Mouse (Mus musculus) lung, postnatal 4 days (tissue): ENCODE measurements around the gene Chd4.

Experiments
- DNase-seq, 2 experiments: peaks; one replicate each; pipeline ENCODE4 v3.0.0; 2021

Gene Chd4

DNA sequence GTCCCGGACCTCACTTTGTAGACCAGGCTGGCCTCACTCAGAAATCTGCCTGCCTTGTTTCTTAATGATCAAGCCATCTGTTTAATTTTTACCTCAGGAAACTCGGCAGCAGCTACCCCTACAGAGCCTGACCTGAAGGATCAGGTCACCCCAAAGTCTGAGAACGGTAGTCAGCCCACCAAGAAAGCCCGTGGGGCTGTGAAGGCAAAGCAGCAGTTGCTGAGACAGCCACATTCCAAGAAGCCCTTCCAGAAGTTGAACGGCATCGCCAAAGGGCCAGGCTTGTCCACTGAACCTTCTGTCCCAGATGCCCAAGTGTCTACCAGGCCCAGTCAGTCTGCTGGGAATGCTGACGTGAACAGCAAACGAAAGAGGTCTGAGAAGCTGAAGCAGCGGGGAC, 48.1 kb downstream of the Chd4 start:
- no peak for DNase-seq

- DNase-seq, result peak; percentile 91 to 93
Observed at GRCm38 (mm10) chr6:125145001-125145400, 49.2 kb downstream of the Chd4 start, which contains the start of gene Iffo1. Gene Iffo1, plus strand, starts transcription at chr6:125145241.

DNA sequence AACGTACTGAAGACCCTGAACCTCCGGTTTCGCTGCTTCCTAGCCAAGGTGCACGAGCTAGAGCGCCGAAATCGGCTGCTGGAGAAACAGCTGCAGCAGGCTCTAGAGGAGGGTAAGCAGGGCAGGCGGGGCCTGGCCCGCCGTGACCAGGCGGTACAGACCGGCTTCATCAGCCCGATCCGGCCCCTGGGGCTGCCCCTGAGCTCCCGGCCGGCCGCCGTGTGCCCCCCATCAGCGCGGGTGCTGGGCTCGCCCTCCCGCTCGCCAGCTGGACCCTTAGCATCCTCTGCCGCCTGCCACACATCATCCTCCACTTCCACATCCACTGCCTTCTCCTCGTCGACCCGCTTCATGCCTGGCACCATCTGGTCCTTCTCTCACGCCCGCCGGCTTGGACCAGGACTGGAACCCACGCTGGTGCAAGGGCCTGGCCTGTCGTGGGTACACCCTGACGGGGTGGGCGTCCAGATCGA, 49.7 kb downstream of the Chd4 start:
- DNase-seq, result peak; percentile 38 to 59

GRCm38 (mm10) chr6:125146148-125146547, 50.4 kb downstream of the Chd4 start:
- DNase-seq, result no peak

- peak; percentile 27 to 49 for DNase-seq
Observed at GRCm38 (mm10) chr6:125146797-125147196, 51.0 kb downstream of the Chd4 start.

GRCm38 (mm10) chr6:125147329-125147728, 51.5 kb downstream of the Chd4 start:
- no peak for DNase-seq

- DNase-seq, result peak; percentile 42 to 58
Observed at GRCm38 (mm10) chr6:125148251-125148925, 52.6 kb downstream of the Chd4 start.

GRCm38 (mm10) chr6:125148926-125149568, 53.3 kb downstream of the Chd4 start:
- peak; percentile 34 to 71 for DNase-seq

DNA sequence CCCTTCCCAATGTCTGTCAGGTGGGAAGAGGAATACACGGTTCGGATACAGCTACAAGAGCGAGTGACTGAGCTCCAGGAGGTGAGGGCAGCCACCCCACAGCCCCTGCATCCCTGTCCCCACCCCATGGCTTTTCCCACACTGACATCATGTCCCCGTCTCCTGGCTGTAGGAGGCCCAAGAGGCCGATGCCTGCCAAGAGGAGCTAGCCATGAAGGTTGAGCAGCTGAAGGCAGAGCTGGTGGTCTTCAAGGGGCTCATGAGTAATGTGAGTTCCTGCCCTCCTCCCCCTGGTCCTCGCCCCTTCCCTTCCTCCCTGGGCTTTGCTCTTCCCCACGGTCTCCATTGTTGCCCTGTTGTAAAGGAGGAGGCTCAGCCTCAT, 53.8 kb downstream of the Chd4 start:
- no peak for DNase-seq

DNA sequence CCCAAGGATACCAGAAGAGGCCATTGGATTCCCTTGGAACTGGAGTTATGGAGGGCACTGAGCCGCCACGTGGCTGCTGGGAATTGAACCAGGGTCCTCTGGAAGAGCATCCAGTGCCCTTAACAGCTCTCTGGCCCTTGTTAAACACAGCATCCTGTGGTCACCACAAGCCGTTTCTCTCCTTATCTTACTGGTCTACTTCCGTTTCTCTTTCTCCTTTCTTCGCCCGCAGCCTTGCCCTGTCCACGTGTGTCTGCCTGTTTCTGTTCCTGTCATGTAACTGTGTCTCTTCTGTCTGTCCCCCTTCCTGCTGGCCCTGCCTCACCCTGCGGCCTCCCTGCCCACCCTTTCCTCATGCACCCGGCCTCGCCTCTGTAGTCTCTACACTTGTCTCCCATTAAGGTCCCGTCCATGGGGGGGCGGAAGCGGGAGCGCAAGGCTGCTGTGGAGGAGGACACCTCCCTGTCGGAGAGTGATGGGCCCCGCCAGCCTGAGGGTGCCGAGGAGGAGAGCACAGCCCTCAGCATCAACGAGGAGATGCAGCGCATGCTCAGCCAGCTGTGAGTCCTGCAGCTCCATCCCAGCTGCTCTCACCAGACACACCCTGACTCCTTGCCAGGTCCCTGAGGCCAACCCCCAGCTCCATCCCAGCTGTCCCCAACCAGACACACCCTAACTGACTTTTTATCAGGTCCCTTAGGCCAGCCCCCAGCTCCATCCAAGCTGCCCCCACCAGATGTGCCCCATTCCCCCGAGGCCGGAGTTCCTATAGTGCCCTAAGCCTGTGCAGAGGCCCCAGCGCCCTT, 56.6 kb downstream of the Chd4 start:
- peak; percentile 29 to 56 for DNase-seq

GRCm38 (mm10) chr6:125153018-125153389, 57.2 kb downstream of the Chd4 start:
- no peak for DNase-seq

DNA sequence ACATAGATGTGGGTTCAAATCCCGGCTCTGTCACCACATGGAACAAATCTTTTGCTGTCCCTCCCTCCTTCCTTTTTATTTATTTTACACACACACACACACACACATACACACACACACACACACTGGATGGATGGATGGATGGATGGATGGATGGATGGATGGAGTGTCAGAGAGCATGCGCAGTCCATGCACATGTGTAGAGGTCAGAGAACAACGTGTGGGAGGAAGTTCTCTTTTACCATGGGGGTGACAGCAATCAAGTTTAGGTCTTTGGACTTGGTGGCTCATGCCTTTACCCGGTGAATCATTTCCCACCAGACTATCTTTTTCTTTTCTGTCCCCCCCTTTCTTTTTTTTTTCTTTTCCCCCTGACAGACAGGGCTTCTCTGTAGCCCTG, 57.9 kb downstream of the Chd4 start:
- no peak for DNase-seq

DNA sequence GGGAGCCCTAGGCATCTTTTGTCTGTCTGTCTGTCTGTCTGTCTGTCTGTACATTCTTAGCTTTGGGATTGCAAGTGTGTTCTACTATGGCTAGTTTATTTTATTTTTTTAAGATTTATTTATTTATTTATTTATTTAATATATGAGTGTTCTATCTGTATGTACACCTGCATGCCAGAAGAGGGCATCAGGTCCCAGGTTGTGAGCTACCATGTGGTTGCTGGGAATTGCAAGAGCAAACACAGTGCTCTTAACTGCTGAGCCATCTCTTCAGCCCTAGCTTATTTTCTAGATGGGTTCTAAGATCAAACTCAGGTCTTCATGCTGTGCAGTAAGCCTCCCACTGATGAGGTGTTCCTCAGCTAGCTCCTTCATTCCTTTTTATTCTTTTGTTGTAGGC, 58.8 kb downstream of the Chd4 start:
- no peak for DNase-seq

DNA sequence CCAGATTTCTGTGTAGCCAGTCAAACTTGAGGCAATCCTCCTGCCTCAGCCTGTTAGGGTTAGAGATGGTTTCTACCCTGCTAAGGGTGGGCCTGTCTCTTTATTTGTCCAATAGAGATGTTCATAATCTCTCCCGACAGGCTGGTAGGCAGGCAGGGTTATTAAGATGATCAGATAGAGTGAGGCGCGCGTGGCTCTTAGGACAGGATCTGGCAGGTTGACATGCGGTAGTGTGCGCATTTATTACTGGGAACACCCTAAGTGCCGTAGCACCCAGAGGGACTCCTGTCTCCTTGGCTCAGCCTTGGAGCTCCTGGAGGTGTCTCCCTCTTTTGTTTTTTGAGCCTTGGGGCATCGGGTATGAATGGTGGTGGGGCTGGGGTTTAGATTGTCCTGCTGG, 59.5 kb downstream of the Chd4 start:
- no peak for DNase-seq

GRCm38 (mm10) chr6:125156491-125156890, 60.7 kb downstream of the Chd4 start:
- no peak for DNase-seq

GRCm38 (mm10) chr6:125156903-125157614, 61.3 kb downstream of the Chd4 start:
- peak in 1 of 2 experiments; percentile 40 for DNase-seq

GRCm38 (mm10) chr6:125158944-125159492, 63.2 kb downstream of the Chd4 start:
- no peak for DNase-seq

DNA sequence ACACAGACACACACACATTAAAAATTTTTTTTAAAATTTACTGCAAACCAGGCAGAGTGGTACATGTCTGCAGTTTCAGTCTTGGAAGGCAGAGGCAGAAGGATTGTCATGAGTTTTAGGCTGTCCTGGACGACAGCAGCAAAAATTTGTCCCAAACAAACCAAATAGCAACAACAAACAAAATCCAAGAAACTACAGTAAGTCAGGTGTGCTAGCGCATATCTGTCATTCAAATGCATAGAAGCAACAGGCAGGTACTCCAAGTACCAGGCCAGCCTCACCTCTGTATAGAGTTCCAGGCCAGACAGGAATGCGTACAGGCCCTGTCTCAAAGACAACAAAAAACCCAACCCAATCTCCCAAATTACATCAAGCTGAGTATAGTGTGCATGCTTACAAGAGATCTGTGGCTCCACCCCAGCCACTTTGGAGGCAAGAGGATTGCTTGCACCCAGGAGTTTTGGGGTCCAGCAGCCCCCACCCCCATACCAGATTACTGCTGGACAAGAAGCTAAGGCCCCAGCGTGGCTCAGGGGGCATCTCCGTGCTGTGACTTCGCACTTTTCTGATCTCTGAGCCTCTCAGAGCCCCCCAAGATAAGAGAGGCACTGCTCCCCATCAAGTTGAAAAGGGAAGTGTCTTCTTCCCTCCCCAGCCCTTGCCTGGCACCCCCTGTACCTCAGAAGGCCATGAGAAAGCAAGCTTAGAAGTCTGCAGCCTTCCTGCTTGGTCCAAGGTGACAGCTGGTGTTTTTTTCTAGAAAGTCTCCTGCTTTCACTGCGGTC, 64.2 kb downstream of the Chd4 start:
- DNase-seq, result no peak

DNA sequence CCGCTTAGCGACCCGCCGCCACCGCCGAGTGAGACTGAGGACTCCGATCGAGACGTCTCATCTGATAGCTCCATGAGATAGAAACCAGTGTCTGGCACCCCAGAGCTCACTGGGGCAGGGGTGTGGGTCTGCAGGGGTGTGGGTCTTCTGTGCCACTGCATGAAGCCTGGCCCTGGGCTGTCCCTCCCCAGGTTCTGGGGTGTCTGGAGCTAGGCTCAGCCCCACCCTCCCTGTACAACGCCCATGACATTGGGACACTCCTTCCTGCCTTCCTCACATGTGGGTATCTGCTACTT, 64.7 kb downstream of the Chd4 start:
- DNase-seq, result no peak

DNA sequence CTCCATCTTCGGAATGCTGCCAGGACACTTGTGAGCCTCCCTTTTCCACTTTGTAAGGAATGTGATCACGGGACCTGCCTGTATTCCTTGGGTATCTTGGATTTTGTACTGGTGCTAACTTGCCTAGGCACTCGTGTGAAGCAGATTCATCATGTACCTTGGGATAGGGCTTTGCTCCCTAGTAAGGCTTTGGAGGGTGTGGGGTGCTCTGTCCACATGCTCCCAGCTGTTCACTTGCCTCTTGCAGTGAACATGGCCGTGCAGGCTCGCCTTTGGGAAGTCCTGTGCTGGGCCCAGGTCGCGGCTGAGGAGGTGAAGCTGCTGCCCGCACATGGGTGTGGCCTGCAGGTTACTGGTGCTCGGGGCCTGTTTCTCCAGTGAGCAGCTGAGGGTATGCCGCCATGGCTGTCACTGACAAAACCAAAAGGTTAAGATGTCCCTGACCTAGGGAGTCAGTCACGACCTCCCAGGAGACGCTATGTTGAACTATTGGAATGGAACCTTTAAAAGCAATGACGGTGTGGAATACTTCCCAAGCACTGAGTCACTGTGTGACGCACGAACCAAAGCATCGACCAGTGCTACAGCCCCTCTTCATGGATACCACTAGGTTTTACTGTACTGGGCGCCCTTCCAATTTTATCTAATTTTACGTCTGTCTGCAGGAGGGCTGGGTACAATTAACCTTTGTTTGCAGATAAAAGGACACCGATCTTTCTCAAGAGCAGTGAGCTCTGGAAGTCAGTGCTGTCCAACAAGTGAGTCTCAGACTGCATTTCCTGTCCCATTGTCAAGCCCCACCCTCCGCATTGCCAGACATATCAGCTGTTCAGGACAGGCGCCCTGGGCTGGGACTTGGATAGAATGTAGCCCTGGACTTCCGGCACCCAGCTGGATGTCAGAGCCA, 65.3 kb downstream of the Chd4 start:
- peak; percentile 70 to 83 for DNase-seq

DNA sequence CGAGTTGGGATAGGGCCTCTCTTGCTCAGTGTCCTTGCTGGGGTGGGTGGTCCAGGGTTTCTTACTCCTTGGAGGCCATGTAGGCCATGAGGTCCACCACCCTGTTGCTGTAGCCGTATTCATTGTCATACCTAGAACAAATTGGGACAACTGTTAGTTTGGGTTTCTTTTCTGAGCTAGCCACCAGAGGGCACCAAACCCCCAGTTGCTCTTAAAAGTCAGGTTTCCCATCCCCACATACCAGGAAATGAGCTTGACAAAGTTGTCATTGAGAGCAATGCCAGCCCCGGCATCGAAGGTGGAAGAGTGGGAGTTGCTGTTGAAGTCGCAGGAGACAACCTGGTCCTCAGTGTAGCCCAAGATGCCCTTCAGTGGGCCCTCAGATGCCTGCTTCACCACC, 66.2 kb downstream of the Chd4 start:
- DNase-seq, result peak; percentile 64 to 85
